Mouse (Mus musculus) olfactory bulb, adult 2 months (tissue): ENCODE data around the gene Hk2.

Experiments used
- CTCF ChIP-seq: fragments of 200-500 bp; IDR thresholded peaks from 2 replicates; pipeline ENCODE4 v1.5.1; 2012; ENCODE audit warnings: low read depth, mild to moderate bottlenecking, low read length, moderate library complexity; ENCODE audit not compliant: insufficient read depth
- POLR2A ChIP-seq: fragments of 200-500 bp; IDR thresholded peaks from 2 replicates; pipeline ENCODE4 v1.6.1; 2012; ENCODE audit warnings: mild to moderate bottlenecking, low read depth, low read length, moderate library complexity; ENCODE audit not compliant: insufficient read depth

DNA sequence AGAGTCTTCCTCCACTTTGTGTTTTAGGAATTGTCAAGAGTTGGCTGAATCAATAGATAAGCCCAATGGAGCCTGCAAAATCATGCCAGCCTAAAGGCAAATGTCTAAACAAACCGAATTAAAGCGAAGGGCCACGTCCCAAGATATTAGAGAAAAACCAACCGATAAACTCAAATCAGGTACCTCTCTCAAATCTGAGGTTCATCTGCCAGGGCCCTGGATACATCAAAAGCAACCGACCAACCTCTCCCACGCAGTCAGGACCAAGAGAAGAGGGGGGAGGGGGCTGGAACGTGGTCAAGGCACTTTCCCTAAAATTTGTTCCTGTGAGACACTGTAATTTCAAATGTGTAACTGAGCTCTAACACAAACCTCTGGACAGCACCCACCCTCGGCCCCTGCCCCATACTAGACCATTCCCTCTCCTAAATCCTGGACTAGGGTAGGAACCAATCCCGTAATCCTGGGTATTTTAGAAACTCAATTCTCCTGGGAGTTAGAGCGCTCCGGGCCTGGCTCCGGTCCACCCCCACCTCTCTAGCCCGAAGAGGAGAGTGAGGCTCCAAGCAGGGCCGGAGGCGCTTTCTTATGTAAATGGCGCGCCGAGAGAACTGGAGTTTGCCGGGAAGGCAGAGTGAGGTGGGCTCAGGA is 1.7 kb downstream of the Hk2 start:
- no peak for TF ChIP-seq CTCF
- no peak for TF ChIP-seq POLR2A
